Mouse (Mus musculus) midbrain, embryonic 14.5 days (tissue): ENCODE results near the gene Cnpy3. TPM values are rescaled to one million over a fixed set of nuclear protein-coding genes. Genes with fewer than 3 reads are reported as not detected.

ENCODE experiments used
- ATAC-seq: fragments of 200-750 bp; cut with Nextera tagmentation; 2 replicates; pipeline ENCODE4 v1.8.0; 2017; ENCODE audit warnings: moderate number of reproducible peaks, moderate library complexity; ENCODE audit not compliant: low FRiP score, low TSS enrichment
- DNase-seq: peaks from one replicate; pipeline ENCODE4 v3.0.0-alpha.2; 2015
- H3K27ac ChIP-seq: fragments of 300-500 bp; sonication (generic); replicated peaks from 2 replicates; pipeline ENCODE4 v1.5.1; 2014; ENCODE audit warnings: mild to moderate bottlenecking, low read depth, low read length, moderate library complexity
- H3K27me3 ChIP-seq: fragments of 300-500 bp; sonication (generic); 2 replicates; pipeline ENCODE4 v1.6.1; 2014; ENCODE audit warnings: low read length, control low read depth, mixed read lengths; ENCODE audit not compliant: control insufficient read depth, insufficient read depth
- H3K36me3 ChIP-seq: fragments of 300-500 bp; sonication (generic); 2 replicates; pipeline ENCODE4 v1.6.1; 2014; ENCODE audit warnings: low read length, control low read depth; ENCODE audit not compliant: control insufficient read depth, insufficient read depth
- H3K4me1 ChIP-seq: fragments of 300-500 bp; sonication (generic); 2 replicates; pipeline ENCODE4 v1.6.1; 2014; ENCODE audit warnings: mild to moderate bottlenecking, antibody characterized with exemption, low read length, control low read depth; ENCODE audit not compliant: control insufficient read depth, insufficient read depth
- H3K4me2 ChIP-seq: fragments of 300-500 bp; sonication (generic); 2 replicates; pipeline ENCODE4 v1.6.1; 2014; ENCODE audit warnings: mild to moderate bottlenecking, low read length, moderate library complexity
- H3K4me3 ChIP-seq: fragments of 300-500 bp; sonication (generic); replicated peaks from 2 replicates; pipeline ENCODE4 v1.5.1; 2014; ENCODE audit warnings: low read depth, low read length
- H3K9ac ChIP-seq: fragments of 300-500 bp; sonication (generic); replicated peaks from 2 replicates; pipeline ENCODE4 v1.6.1; 2014; ENCODE audit warnings: mild to moderate bottlenecking, low read length, moderate library complexity
- H3K9me3 ChIP-seq: fragments of 300-500 bp; sonication (generic); 2 replicates; pipeline ENCODE4 v1.6.1; 2016; ENCODE audit warnings: low read length, control low read depth, mixed read lengths; ENCODE audit not compliant: control insufficient read depth
- WGBS: fragments of 180-500 bp; shearing (Covaris S2); extraction: QIAGEN DNeasy Blood & Tissue Kit; methylation state at CpG from one replicate; pipeline ENCODE4 v1.1.7; 2014; 5-methylcytosine and 5-hydroxymethylcytosine counted together
- polyA plus RNA-seq: library from polyadenylated mRNA; unstranded; fragments of >200 nt; fragmentation: Nextera tagmentation; extraction: Ambion mirVana; gene quantifications from 2 replicates; pipeline ENCODE4 v1.2.1, GENCODE M21; 2014

Gene Cnpy3
- polyA plus RNA-seq, 1 experiment from 2014 or later, result 57.3 TPM

DNA sequence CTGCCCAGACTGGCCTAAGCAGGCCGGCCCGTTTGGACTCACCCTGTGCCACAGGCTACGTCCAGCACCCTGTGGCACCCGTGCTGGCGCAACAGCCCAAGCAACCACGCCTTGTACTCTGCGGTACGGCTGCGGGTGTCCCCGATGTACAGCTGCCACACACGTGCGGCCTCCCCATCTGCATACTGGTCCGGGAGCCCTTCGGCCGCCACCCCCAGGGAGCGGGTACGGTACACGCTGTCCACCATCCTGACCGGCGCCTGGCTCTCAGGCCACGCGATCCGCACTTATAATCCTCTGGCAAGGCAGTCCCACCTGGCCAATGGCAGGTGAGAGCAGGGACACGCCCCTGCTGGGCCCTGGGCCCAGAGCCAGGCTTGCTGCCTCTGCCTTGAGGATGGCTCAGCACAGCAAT is 23.1 kb downstream of the Cnpy3 start, which contains the start of gene Gnmt:
Gene Gnmt, minus strand, starts transcription at position 265 of the 415 bp plus-strand sequence.
- no peak within 1 kb of the TSS for H3K27ac ChIP-seq
- no peaks in the 10 kb centered on the region for H3K27me3 ChIP-seq
- H3K9me3 ChIP-seq, result no peaks in the 10 kb centered on the region
- DNase-seq, result no peak
- H3K4me2 ChIP-seq, result no peak within 1 kb of the TSS; the same call in 1 of the 2 replicates
- no peak within 1 kb of the TSS; the same call in 1 of the 2 replicates for H3K9ac ChIP-seq
- WGBS, result 20% methylated on average over 24 of the region's 24 CpGs
- no peak within 1 kb of the TSS for H3K4me3 ChIP-seq
- no peak for ATAC-seq
- no peaks in the 10 kb centered on the region for H3K4me1 ChIP-seq
- H3K36me3 ChIP-seq, result peaks cover 7% of the 10 kb centered on the region; the same call in 1 of the 2 replicates

DNA sequence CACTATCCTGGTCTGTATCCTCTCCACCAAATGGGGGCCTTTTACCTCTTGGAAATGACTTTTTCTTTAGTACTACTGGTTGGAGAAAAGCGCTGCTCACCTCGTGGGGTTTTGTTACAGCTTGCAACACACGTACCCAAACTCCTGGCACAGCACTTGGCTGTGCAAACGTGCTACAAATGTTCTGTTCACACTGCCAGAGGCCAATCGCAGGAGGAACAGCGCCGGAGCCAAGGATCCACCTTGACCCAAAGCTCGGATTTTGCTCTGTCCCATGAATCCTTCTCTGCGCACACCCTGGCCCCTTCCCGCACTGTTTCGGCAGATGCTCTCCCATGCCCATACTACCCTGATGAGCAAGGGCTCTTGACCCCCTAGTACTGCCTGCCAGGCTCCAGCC is 23.5 kb downstream of the Cnpy3 start:
- Histone ChIP-seq H3K27ac (no peak overlapping the region), H3K9ac (no peak overlapping the region; the same call in 1 of the 2 replicates), H3K4me1 (no peaks in the 10 kb centered on the region), H3K27me3 (no peaks in the 10 kb centered on the region), H3K9me3 (no peaks in the 10 kb centered on the region), H3K4me2 (no peak overlapping the region; the same call in 1 of the 2 replicates), H3K36me3 (peaks cover 11% of the 10 kb centered on the region; the same call in 1 of the 2 replicates), H3K4me3 (no peak overlapping the region)
- no peak for DNase-seq
- WGBS, result 58% methylated on average over 11 of the region's 11 CpGs
- ATAC-seq, result no peak

DNA sequence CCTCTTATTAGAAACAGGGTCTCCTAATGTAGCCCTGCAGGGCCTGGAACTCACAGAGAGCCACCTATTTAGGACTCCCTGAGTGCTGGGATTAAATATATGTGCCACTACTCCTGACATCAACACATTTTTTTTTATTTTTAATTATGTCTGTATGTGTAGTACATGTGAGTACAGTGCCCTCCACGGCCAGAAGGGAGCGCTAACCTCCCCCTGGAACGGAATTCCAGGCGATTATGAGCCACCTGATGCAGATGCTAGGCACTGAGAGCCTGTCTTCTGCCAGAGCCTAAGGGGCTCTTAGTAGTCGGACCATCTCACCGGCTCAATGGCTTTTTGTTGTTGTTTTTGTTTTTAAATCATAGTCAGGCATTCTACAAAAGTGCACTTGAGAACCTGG is 24.0 kb downstream of the Cnpy3 start:
- Histone ChIP-seq H3K4me3 (no peak overlapping the region), H3K27ac (no peak overlapping the region), H3K9ac (no peak overlapping the region), H3K27me3 (no peaks in the 10 kb centered on the region), H3K36me3 (peaks cover 15% of the 10 kb centered on the region; the same call in 1 of the 2 replicates), H3K4me1 (no peaks in the 10 kb centered on the region), H3K4me2 (no peak overlapping the region), H3K9me3 (no peaks in the 10 kb centered on the region)
- WGBS, result 43% methylated on average over 6 of the region's 6 CpGs
- no peak for DNase-seq
- no peak for ATAC-seq

DNA sequence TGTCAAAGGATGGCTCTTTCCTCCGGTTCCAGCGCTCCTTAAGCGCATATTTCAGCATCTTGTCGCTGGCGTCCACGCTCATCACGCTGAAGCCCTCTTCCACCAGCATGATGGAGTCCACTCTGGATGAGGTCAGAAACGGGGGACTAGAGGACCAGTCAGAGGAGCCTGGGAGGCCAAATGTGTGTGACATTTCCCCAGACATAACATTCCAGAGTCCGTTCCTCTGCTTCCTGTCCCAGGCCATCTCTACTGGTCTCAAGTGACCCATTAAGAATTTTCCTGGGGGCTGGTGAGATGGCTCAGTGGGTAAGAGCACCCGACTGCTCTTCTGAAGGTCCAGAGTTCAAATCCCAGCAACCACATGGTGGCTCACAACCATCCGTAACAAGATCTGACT is 24.7 kb downstream of the Cnpy3 start:
- no peaks in the 10 kb centered on the region for H3K27me3 ChIP-seq
- H3K9me3 ChIP-seq, result no peaks in the 10 kb centered on the region
- H3K27ac ChIP-seq, result no peak overlapping the region
- H3K9ac ChIP-seq, result no peak overlapping the region
- no peak overlapping the region for H3K4me2 ChIP-seq
- WGBS, result 92% methylated on average over 11 of the region's 11 CpGs
- H3K36me3 ChIP-seq, result peaks cover 19% of the 10 kb centered on the region; the same call in 1 of the 2 replicates
- H3K4me1 ChIP-seq, result no peaks in the 10 kb centered on the region
- H3K4me3 ChIP-seq, result no peak overlapping the region
- ATAC-seq, result no peak
- no peak for DNase-seq

DNA sequence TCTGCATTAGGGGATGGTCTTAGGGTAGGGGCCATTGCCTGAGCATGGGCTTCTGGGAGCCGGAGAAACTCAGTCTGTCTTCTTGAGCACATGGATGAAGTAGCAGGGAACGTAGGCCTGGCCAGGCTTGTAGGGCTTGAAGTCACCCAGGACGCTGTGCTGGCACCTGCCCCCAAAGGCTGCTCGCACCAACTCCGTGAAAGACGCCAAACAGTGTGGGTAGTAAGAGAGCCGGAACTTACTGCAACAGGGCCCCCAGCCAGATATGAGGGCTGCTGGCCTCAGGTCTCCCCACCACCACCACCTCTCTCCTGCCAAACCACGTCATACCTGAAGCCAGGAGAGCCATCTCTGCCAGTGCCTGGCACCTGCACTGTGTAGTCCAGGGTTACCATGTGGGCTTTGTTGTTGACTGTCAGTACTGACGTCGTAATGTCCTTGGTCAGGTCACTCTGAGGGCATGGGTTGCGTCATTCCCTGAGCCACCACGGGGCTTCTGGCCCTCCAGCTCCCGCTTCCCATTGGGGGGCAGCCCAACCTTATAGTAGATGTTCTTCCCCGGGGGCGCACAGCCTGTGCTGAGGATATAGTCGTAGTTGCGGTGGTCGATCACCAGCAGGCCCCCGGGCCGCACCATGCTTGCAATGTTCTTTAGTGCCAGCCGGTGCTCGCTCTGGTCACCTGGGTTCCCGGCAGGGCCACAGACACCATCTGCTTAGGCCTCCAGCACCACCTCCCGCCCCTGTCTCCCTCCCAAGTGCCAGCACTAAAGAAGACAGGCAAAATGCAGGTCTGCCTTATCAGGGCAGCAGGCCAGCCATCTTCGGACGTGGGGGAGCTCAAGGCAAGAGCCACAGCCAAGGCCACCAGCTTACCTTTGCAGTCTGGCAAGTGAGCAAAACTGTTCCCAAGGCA is 26.0 kb downstream of the Cnpy3 start:
- H3K27me3 ChIP-seq, result no peaks in the 10 kb centered on the region
- ATAC-seq (no peak), DNase-seq (no peak)
- WGBS, result 92% methylated on average over 26 of the region's 26 CpGs
- peaks cover 29% of the 10 kb centered on the region; the same call in 1 of the 2 replicates for H3K36me3 ChIP-seq
- no peaks in the 10 kb centered on the region for H3K9me3 ChIP-seq
- no peak overlapping the region for H3K4me3 ChIP-seq
- no peak overlapping the region for H3K27ac ChIP-seq
- H3K9ac ChIP-seq, result no peak overlapping the region
- no peaks in the 10 kb centered on the region for H3K4me1 ChIP-seq
- H3K4me2 ChIP-seq, result no peak overlapping the region

DNA sequence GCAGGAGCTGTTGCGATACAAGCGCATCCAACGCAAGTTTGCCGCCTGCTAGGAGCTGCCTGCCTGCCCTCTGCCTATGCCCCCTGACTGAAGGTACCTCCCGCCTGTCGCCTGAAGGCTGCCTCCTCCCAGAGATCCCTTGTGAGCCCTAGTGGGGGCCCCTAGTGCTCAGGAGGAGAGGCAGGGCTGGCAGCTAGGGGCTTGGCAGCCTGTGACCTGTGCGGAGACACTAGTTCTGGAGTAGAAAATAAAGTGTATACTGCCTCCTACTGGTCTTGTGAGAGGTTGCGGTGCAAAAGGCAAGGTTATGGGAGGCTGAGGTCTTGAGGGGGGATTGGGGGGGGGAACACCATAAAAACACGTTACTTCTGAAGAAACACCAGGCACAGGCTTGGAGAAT is 26.7 kb downstream of the Cnpy3 start:
- peak; percentile 54 for DNase-seq
- 47% methylated on average over 9 of the region's 9 CpGs for WGBS
- Histone ChIP-seq H3K27ac (no peak overlapping the region), H3K4me3 (no peak overlapping the region), H3K4me2 (no peak overlapping the region), H3K9me3 (no peaks in the 10 kb centered on the region), H3K27me3 (no peaks in the 10 kb centered on the region), H3K36me3 (peaks cover 36% of the 10 kb centered on the region; the same call in 1 of the 2 replicates), H3K4me1 (no peaks in the 10 kb centered on the region), H3K9ac (no peak overlapping the region)
- no peak for ATAC-seq

DNA sequence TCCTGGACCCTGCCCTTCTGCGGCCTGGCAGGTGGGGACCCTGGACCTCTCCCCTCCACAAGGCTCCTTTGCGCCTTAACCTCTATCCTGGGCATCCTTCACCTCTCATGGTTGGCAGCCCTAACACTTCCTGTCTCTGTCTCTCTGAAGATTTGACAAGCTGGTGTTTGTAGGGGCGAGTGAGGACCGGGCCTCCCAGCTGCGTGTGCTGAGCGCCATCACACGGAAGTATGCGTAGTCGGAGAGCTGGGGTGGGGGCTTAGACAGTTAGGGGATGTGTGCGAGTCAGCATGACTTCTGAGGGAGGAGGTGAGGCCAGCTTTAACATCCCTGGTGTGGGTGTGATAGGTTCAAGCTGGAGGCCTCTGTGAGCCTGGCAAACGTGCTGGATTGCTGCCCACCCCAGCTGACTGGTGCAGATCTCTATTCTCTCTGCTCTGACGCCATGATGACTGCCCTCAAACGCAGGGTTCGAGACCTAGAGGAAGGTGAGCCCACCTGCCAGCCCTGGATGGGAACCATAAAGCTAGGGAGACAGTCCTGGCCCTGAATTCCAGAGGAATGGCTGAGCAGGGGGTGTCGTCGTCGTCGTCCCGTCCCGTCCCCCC is 27.4 kb downstream of the Cnpy3 start:
- 80% methylated on average over 19 of the region's 20 CpGs for WGBS
- Histone ChIP-seq H3K4me2 (no peak overlapping the region), H3K4me3 (no peak overlapping the region), H3K9me3 (no peaks in the 10 kb centered on the region), H3K27ac (no peak overlapping the region), H3K27me3 (no peaks in the 10 kb centered on the region), H3K36me3 (peaks cover 39% of the 10 kb centered on the region; the same call in 1 of the 2 replicates), H3K4me1 (no peaks in the 10 kb centered on the region), H3K9ac (no peak overlapping the region)
- ATAC-seq (no peak), DNase-seq (no peak)

DNA sequence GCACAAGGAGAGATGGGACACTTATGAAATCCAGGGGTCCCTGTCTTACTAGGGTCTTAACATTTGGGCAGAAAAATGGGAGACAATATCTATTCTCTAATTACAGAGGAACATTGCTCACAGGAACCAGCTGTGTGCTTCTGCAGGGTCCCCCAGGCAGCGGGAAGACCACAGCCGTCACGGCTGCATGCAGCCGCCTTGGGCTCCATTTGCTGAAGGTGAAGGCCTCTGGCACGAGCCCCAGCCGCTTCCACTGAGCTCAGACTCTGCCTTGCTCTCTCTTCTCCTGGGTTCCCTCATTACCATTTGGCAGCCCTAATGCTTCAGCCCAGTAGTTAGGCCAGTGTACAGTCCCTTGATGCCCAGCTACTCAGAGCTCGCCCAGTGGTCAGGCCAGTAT is 30.9 kb downstream of the Cnpy3 start:
- Histone ChIP-seq H3K27ac (no peak overlapping the region), H3K27me3 (no peaks in the 10 kb centered on the region), H3K4me2 (no peak overlapping the region), H3K9me3 (no peaks in the 10 kb centered on the region), H3K4me3 (no peak overlapping the region), H3K36me3 (peaks cover 50% of the 10 kb centered on the region), H3K4me1 (no peaks in the 10 kb centered on the region), H3K9ac (no peak overlapping the region)
- WGBS, result 86% methylated on average over 7 of the region's 7 CpGs
- ATAC-seq (no peak), DNase-seq (no peak)
